Mouse (Mus musculus): ENCODE data around the gene Cuzd1.

Cuzd1 gene

GRCm38 (mm10) chr7:131260946-131261345, 61.1 kb downstream of the Cuzd1 start:
- peak in 1 of 2 experiments; percentile 17 for DNase-seq (ENCODE audit: inconsistent age in 2 of 2, low spot score in 1 of 2)
